Mouse (Mus musculus) midbrain, embryonic 11.5 days (tissue): ENCODE data around the gene Pecam1. TPM values are rescaled to one million over a fixed set of nuclear protein-coding genes. Genes with fewer than 3 reads are reported as not detected.
A peak's percentile ranks its signal among the peaks of the same experiment; 100 is the strongest.

ENCODE experiments used
- ATAC-seq: fragments of 200-750 bp; cut with Nextera tagmentation; 2 replicates; pipeline ENCODE4 v1.8.0; 2017; ENCODE audit warnings: moderate TSS enrichment, moderate library complexity; ENCODE audit not compliant: low FRiP score
- DNase-seq: peaks from one replicate; pipeline ENCODE4 v3.0.0; 2015; ENCODE audit warnings: low spot score; ENCODE audit errors: missing footprints
- H3K27ac ChIP-seq: fragments of 300-500 bp; sonication (generic); 2 replicates; pipeline ENCODE4 v1.5.1; 2014; ENCODE audit warnings: low read depth, low read length
- H3K27me3 ChIP-seq: fragments of 300-500 bp; sonication (generic); 2 replicates; pipeline ENCODE4 v1.6.1; 2014; ENCODE audit warnings: mild to moderate bottlenecking, low read length, moderate library complexity, mixed read lengths; ENCODE audit not compliant: control insufficient read depth, insufficient read depth
- H3K36me3 ChIP-seq: fragments of 300-500 bp; sonication (generic); 2 replicates; pipeline ENCODE4 v1.6.1; 2014; ENCODE audit warnings: mild to moderate bottlenecking, low read length, moderate library complexity, mixed read lengths; ENCODE audit not compliant: control insufficient read depth, insufficient read depth
- H3K4me1 ChIP-seq: fragments of 300-500 bp; sonication (generic); 2 replicates; pipeline ENCODE4 v1.6.1; 2014; ENCODE audit warnings: low read length; ENCODE audit not compliant: control insufficient read depth, insufficient read depth
- H3K4me2 ChIP-seq: fragments of 300-500 bp; sonication (generic); 2 replicates; pipeline ENCODE4 v1.6.1; 2014; ENCODE audit warnings: mild to moderate bottlenecking, moderate library complexity
- H3K4me3 ChIP-seq: fragments of 300-500 bp; sonication (generic); 2 replicates; pipeline ENCODE4 v1.5.1; 2014; ENCODE audit warnings: low read depth, low read length
- H3K9ac ChIP-seq: fragments of 300-500 bp; sonication (generic); 2 replicates; pipeline ENCODE4 v1.6.1; 2014; ENCODE audit warnings: low read length
- H3K9me3 ChIP-seq: fragments of 300-500 bp; sonication (generic); 2 replicates; pipeline ENCODE4 v1.6.1; 2016; ENCODE audit warnings: low read length; ENCODE audit not compliant: control insufficient read depth
- WGBS: fragments of 180-500 bp; shearing (Covaris S2); extraction: QIAGEN DNeasy Blood & Tissue Kit; methylation state at CpG from one replicate; pipeline ENCODE4 v1.1.7; 2014; 5-methylcytosine and 5-hydroxymethylcytosine counted together
- microRNA-seq: library from miRNA; unstranded; fragments of <30 nt; microRNA quantifications from one replicate; pipeline ENCODE4, GENCODE M21; 2017
- polyA plus RNA-seq: library from polyadenylated mRNA; unstranded; fragments of >200 nt; fragmentation: Nextera tagmentation; extraction: Ambion mirVana; gene quantifications from 2 replicates; pipeline ENCODE4 v1.2.1, GENCODE M21; 2014

Pecam1 gene
- polyA plus RNA-seq, 1 experiment from 2014 or later: 19.8 TPM

GRCm38 (mm10) chr11:106612209-106612960, 138.0 kb downstream of the Pecam1 start:
- DNase-seq (peak; percentile 95), ATAC-seq (no peak)
- peak overlapping the region; percentile 51; the same call in 1 of the 2 replicates for H3K27ac ChIP-seq
- no peaks in the 10 kb centered on the region for H3K36me3 ChIP-seq
- peaks cover 4% of the 10 kb centered on the region; the same call in 1 of the 2 replicates for H3K27me3 ChIP-seq
- peak overlapping the region; percentile 93 for H3K4me2 ChIP-seq
- H3K9ac ChIP-seq: peak overlapping the region; percentile 83
- H3K4me3 ChIP-seq: peak overlapping the region; percentile 97
- peaks cover 4% of the 10 kb centered on the region; the same call in 1 of the 2 replicates for H3K4me1 ChIP-seq
- under 1% methylated on average over 51 of the region's 67 CpGs for WGBS
- no peaks in the 10 kb centered on the region for H3K9me3 ChIP-seq

- Histone ChIP-seq H3K27me3 (peaks cover 4% of the 10 kb centered on the region; the same call in 1 of the 2 replicates), H3K4me2 (no peak overlapping the region), H3K27ac (no peak overlapping the region), H3K4me1 (peaks cover 4% of the 10 kb centered on the region; the same call in 1 of the 2 replicates), H3K9me3 (no peaks in the 10 kb centered on the region), H3K36me3 (no peaks in the 10 kb centered on the region), H3K9ac (no peak overlapping the region), H3K4me3 (no peak overlapping the region)
- WGBS: 77% methylated on average over 8 of the region's 8 CpGs
- no peak for ATAC-seq
- DNase-seq: no peak
Measured at GRCm38 (mm10) chr11:106609731-106610130, 140.7 kb downstream of the Pecam1 start.

DNA sequence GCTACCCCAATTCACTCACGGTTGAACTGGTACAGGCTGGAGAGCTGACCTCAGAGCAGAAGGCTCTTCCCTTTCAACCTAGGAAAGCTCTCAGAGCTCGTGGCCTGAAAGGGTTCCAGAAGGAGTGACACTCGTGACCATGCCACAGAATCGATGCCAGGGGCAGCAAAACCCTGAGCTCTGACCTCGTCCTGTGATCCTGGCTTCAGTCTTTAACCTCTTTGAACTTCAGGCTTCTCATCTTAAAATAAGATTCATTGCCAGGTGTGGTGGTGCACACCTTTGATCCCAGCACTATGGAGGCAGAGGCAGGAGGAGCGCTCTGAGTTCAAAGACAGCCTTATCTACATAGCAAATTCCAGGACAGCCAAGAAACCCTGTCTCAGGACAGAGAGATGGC, 143.1 kb downstream of the Pecam1 start:
- peaks cover 4% of the 10 kb centered on the region; the same call in 1 of the 2 replicates for H3K4me1 ChIP-seq
- H3K9ac ChIP-seq: no peak overlapping the region
- H3K4me2 ChIP-seq: no peak overlapping the region
- no peak for ATAC-seq
- DNase-seq: no peak
- no peak overlapping the region for H3K4me3 ChIP-seq
- 69% methylated on average over 6 of the region's 6 CpGs for WGBS
- no peaks in the 10 kb centered on the region for H3K9me3 ChIP-seq
- H3K27me3 ChIP-seq: peaks cover 4% of the 10 kb centered on the region; the same call in 1 of the 2 replicates
- H3K27ac ChIP-seq: no peak overlapping the region
- H3K36me3 ChIP-seq: no peaks in the 10 kb centered on the region

DNA sequence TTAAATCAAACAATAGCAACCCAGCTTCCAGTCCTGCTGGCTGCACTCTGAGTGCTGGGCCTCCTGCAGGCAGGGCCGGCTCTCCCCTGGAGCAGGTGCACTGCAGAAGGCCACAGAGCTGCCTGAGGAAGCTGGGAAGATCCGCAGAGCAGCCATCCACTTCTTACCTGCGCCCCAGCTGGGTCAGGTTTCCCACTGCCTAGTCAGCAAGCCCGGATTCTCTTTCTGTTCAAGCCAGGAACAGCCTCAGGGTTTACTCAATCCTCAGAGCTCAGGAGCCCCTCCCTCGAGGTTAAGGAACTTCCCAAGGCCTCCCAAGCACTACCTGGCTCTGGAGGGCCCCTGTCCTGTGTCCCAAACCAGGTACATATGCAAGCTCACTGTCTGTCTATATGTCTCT, 144.4 kb downstream of the Pecam1 start:
- Histone ChIP-seq H3K27me3 (no peaks in the 10 kb centered on the region), H3K4me3 (no peak overlapping the region), H3K9ac (no peak overlapping the region), H3K27ac (no peak overlapping the region), H3K4me1 (no peaks in the 10 kb centered on the region), H3K4me2 (no peak overlapping the region), H3K9me3 (no peaks in the 10 kb centered on the region), H3K36me3 (no peaks in the 10 kb centered on the region)
- DNase-seq (peak; percentile 19), ATAC-seq (no peak)
- 50% methylated on average over 5 of the region's 5 CpGs for whole genome bisulfite sequencing

Small RNA genes lying within 50 kb of the gene (microRNA-seq; reads per million reads assigned to microRNA genes)
- gene Gm25994: not detected
- gene Mir3064: 18.2 reads per million, percentile 36 among the genes with 10 or more reads in this experiment

Other genes starting within 250 kb of the Pecam1 start
- 9.9 and 10.8 TPM in 2 replicates for gene Tex2, start 137.2 kb downstream of the Pecam1 start, polyA plus RNA-seq
- gene Milr1, start 598 bp upstream of the Pecam1 start, polyA plus RNA-seq: 0.68 and 1.0 TPM in 2 replicates
- 9.7 and 11.2 TPM in 2 replicates for gene Polg2, start 28.9 kb upstream of the Pecam1 start, polyA plus RNA-seq
- gene Ddx5, start 38.6 kb upstream of the Pecam1 start, polyA plus RNA-seq: 515 and 561 TPM in 2 replicates
- 22.1 and 23.1 TPM in 2 replicates for gene Cep95, start 38.6 kb upstream of the Pecam1 start, polyA plus RNA-seq
- gene Smurf2, start 170.1 kb upstream of the Pecam1 start, polyA plus RNA-seq: 20.6 and 21.4 TPM in 2 replicates
- 740 and 767 TPM in 2 replicates for gene Kpna2, start 248.9 kb upstream of the Pecam1 start, polyA plus RNA-seq